Mouse (Mus musculus) midbrain, embryonic 13.5 days (tissue): ENCODE measurements around the gene Wdr61. TPM values are rescaled to one million over a fixed set of nuclear protein-coding genes. Genes with fewer than 3 reads are reported as not detected.
A peak's percentile ranks its signal among the peaks of the same experiment; 100 is the strongest.

Experiments used
- ATAC-seq: fragments of 200-750 bp; cut with Nextera tagmentation; 2 replicates; pipeline ENCODE4 v1.8.0; 2017; ENCODE audit warnings: mild to moderate bottlenecking, moderate TSS enrichment, moderate library complexity
- H3K27ac ChIP-seq: fragments of 300-500 bp; sonication (generic); 2 replicates; pipeline ENCODE4 v1.5.1; 2015; ENCODE audit warnings: inconsistent platforms, mild to moderate bottlenecking, moderate library complexity
- H3K27me3 ChIP-seq: fragments of 300-500 bp; sonication (generic); 2 replicates; pipeline ENCODE4 v1.6.1; 2015; ENCODE audit warnings: mild to moderate bottlenecking, inconsistent platforms
- H3K36me3 ChIP-seq: fragments of 300-500 bp; sonication (generic); 2 replicates; pipeline ENCODE4 v1.6.1; 2015; ENCODE audit warnings: mild to moderate bottlenecking, inconsistent platforms
- H3K4me1 ChIP-seq: fragments of 300-500 bp; sonication (generic); replicated peaks from 2 replicates; pipeline ENCODE4 v1.6.1; 2015; ENCODE audit warnings: inconsistent platforms
- H3K4me2 ChIP-seq: fragments of 300-500 bp; sonication (generic); replicated peaks from 2 replicates; pipeline ENCODE4 v1.6.1; 2015; ENCODE audit warnings: moderate library complexity, mild to moderate bottlenecking, inconsistent platforms
- H3K4me3 ChIP-seq: fragments of 300-500 bp; sonication (generic); replicated peaks from 2 replicates; pipeline ENCODE4 v1.5.1; 2015; ENCODE audit warnings: mild to moderate bottlenecking, inconsistent platforms
- H3K9ac ChIP-seq: fragments of 300-500 bp; sonication (generic); replicated peaks from 2 replicates; pipeline ENCODE4 v1.6.1; 2015; ENCODE audit warnings: mild to moderate bottlenecking, inconsistent platforms
- H3K9me3 ChIP-seq: fragments of 300-500 bp; sonication (generic); 2 replicates; pipeline ENCODE4 v1.6.1; 2016; ENCODE audit warnings: mild to moderate bottlenecking, inconsistent platforms
- WGBS: fragments of 180-500 bp; shearing (Covaris S2); methylation state at CpG from one replicate; pipeline ENCODE4 v1.1.7; 2015; 5-methylcytosine and 5-hydroxymethylcytosine counted together
- polyA plus RNA-seq: library from polyadenylated mRNA; unstranded; fragments of >200 nt; fragmentation: Nextera tagmentation; extraction: Ambion mirVana; gene quantifications from 2 replicates; pipeline ENCODE4 v1.2.1, GENCODE M21; 2015

Gene Wdr61
- polyA plus RNA-seq: 119 and 120 TPM in 2 replicates

GRCm38 (mm10) chr9:54733921-54734638 is at the start of gene Wdr61:
Gene Wdr61 (minus strand): TSS chr9:54734519.
- peak within 1 kb of the TSS; percentile 72 for H3K9ac ChIP-seq
- ATAC-seq: peak; percentile 96
- peak within 1 kb of the TSS; percentile 81 for H3K4me2 ChIP-seq
- H3K36me3 ChIP-seq: peaks cover 9% of the 10 kb centered on the region
- WGBS: 3% methylated on average over 32 of the region's 32 CpGs
- 0 out of 2 replicates have a peak within 1 kb of the TSS, but pooled peaks have one; percentile 14 for H3K27ac ChIP-seq
- no peaks in the 10 kb centered on the region for H3K27me3 ChIP-seq
- no peaks in the 10 kb centered on the region for H3K9me3 ChIP-seq
- H3K4me3 ChIP-seq: peak within 1 kb of the TSS; percentile 70
- peaks cover 22% of the 10 kb centered on the region for H3K4me1 ChIP-seq

GRCm38 (mm10) chr9:54784003-54784402 is 49.7 kb upstream of the Wdr61 start:
- H3K4me3 ChIP-seq: no peak overlapping the region
- H3K4me1 ChIP-seq: 0 out of 2 replicates have a peak, but pooled peaks cover 7% of the 10 kb centered on the region
- no peaks in the 10 kb centered on the region for H3K9me3 ChIP-seq
- H3K27ac ChIP-seq: no peak overlapping the region
- H3K36me3 ChIP-seq: no peaks in the 10 kb centered on the region
- 47% methylated on average over 3 of the region's 3 CpGs for WGBS
- ATAC-seq: no peak
- H3K4me2 ChIP-seq: no peak overlapping the region
- no peak overlapping the region for H3K9ac ChIP-seq
- no peaks in the 10 kb centered on the region for H3K27me3 ChIP-seq

- Histone ChIP-seq H3K36me3 (no peaks in the 10 kb centered on the region), H3K9me3 (no peaks in the 10 kb centered on the region), H3K4me2 (no peak overlapping the region), H3K4me3 (no peak overlapping the region), H3K27me3 (no peaks in the 10 kb centered on the region), H3K27ac (no peak overlapping the region), H3K9ac (no peak overlapping the region), H3K4me1 (0 out of 2 replicates have a peak, but pooled peaks cover under 1% of the 10 kb centered on the region)
- WGBS: 68% methylated on average over 15 of the region's 15 CpGs
- no peak for ATAC-seq
These were observed 48.2 kb upstream of the Wdr61 start for GRCm38 (mm10) chr9:54782504-54782903.

- Histone ChIP-seq H3K4me2 (no peak overlapping the region), H3K9me3 (no peaks in the 10 kb centered on the region), H3K27ac (no peak overlapping the region), H3K27me3 (no peaks in the 10 kb centered on the region), H3K4me3 (no peak overlapping the region), H3K36me3 (no peaks in the 10 kb centered on the region), H3K9ac (no peak overlapping the region), H3K4me1 (no peaks in the 10 kb centered on the region)
- ATAC-seq: no peak
- WGBS: 83% methylated on average over 8 of the region's 8 CpGs
These were observed 45.0 kb upstream of the Wdr61 start for GRCm38 (mm10) chr9:54779280-54779679.

- Histone ChIP-seq H3K9ac (no peak overlapping the region), H3K36me3 (no peaks in the 10 kb centered on the region), H3K4me1 (no peaks in the 10 kb centered on the region), H3K9me3 (no peaks in the 10 kb centered on the region), H3K27ac (no peak overlapping the region), H3K4me3 (no peak overlapping the region), H3K4me2 (no peak overlapping the region), H3K27me3 (no peaks in the 10 kb centered on the region)
- ATAC-seq: no peak
- WGBS: 90% methylated on average over 13 of the region's 13 CpGs
These were observed 42.2 kb upstream of the Wdr61 start for GRCm38 (mm10) chr9:54776451-54776982.

GRCm38 (mm10) chr9:54770140-54770780 is 35.9 kb upstream of the Wdr61 start:
- no peak overlapping the region for H3K4me3 ChIP-seq
- no peak overlapping the region for H3K27ac ChIP-seq
- 57% methylated on average over 11 of the region's 11 CpGs for WGBS
- H3K36me3 ChIP-seq: no peaks in the 10 kb centered on the region
- peaks cover 23% of the 10 kb centered on the region for H3K4me1 ChIP-seq
- H3K27me3 ChIP-seq: peaks cover 32% of the 10 kb centered on the region
- H3K4me2 ChIP-seq: no peak overlapping the region
- no peak for ATAC-seq
- no peaks in the 10 kb centered on the region for H3K9me3 ChIP-seq
- no peak overlapping the region for H3K9ac ChIP-seq

GRCm38 (mm10) chr9:54765336-54766085 is 31.2 kb upstream of the Wdr61 start:
- Histone ChIP-seq H3K4me3 (peak overlapping the region; percentile 43), H3K27me3 (peaks cover 70% of the 10 kb centered on the region), H3K9me3 (no peaks in the 10 kb centered on the region), H3K4me1 (peaks cover 33% of the 10 kb centered on the region), H3K9ac (peak overlapping the region; percentile 46; the same call in 1 of the 2 replicates), H3K4me2 (peak overlapping the region; percentile 68), H3K36me3 (no peaks in the 10 kb centered on the region), H3K27ac (no peak overlapping the region)
- under 1% methylated on average over 41 of the region's 41 CpGs for WGBS
- ATAC-seq: peak; percentile 49; the same call in 1 of the 2 replicates

GRCm38 (mm10) chr9:54764561-54765217 is 30.4 kb upstream of the Wdr61 start, which contains the start of gene Crabp1:
Gene Crabp1 (plus strand): TSS chr9:54764748.
- H3K27ac ChIP-seq: no peak within 1 kb of the TSS
- no peaks in the 10 kb centered on the region for H3K9me3 ChIP-seq
- ATAC-seq: 0 out of 2 replicates have a peak, but pooled peaks have one; percentile 65
- WGBS: under 1% methylated on average over 43 of the region's 45 CpGs
- peak within 1 kb of the TSS; percentile 46; the same call in 1 of the 2 replicates for H3K9ac ChIP-seq
- H3K27me3 ChIP-seq: peaks cover 68% of the 10 kb centered on the region
- no peaks in the 10 kb centered on the region for H3K36me3 ChIP-seq
- peak within 1 kb of the TSS; percentile 68 for H3K4me2 ChIP-seq
- H3K4me3 ChIP-seq: peak within 1 kb of the TSS; percentile 43
- H3K4me1 ChIP-seq: peaks cover 31% of the 10 kb centered on the region

GRCm38 (mm10) chr9:54764091-54764490 is 29.8 kb upstream of the Wdr61 start:
- Histone ChIP-seq H3K27me3 (peaks cover 62% of the 10 kb centered on the region), H3K9me3 (no peaks in the 10 kb centered on the region), H3K4me1 (peaks cover 32% of the 10 kb centered on the region), H3K27ac (no peak overlapping the region), H3K36me3 (no peaks in the 10 kb centered on the region), H3K4me3 (peak overlapping the region; percentile 43), H3K4me2 (peak overlapping the region; percentile 68), H3K9ac (no peak overlapping the region)
- WGBS: 18% methylated on average over 12 of the region's 12 CpGs
- no peak for ATAC-seq

- H3K27ac ChIP-seq: no peak overlapping the region
- WGBS: 7% methylated on average over 6 of the region's 6 CpGs
- H3K36me3 ChIP-seq: no peaks in the 10 kb centered on the region
- no peak for ATAC-seq
- peaks cover 10% of the 10 kb centered on the region for H3K4me1 ChIP-seq
- H3K4me3 ChIP-seq: no peak overlapping the region
- no peak overlapping the region for H3K4me2 ChIP-seq
- no peaks in the 10 kb centered on the region for H3K9me3 ChIP-seq
- no peak overlapping the region; the same call in 1 of the 2 replicates for H3K9ac ChIP-seq
- peaks cover 32% of the 10 kb centered on the region for H3K27me3 ChIP-seq
These were observed 25.3 kb upstream of the Wdr61 start for GRCm38 (mm10) chr9:54759592-54759991.

GRCm38 (mm10) chr9:54752944-54753295 is 18.6 kb upstream of the Wdr61 start:
- Histone ChIP-seq H3K9me3 (no peaks in the 10 kb centered on the region), H3K27ac (0 out of 2 replicates have a peak overlapping the region, but pooled peaks have one; percentile 4), H3K27me3 (peaks cover 8% of the 10 kb centered on the region; the same call in 1 of the 2 replicates), H3K36me3 (no peaks in the 10 kb centered on the region), H3K4me3 (no peak overlapping the region), H3K4me2 (peak overlapping the region; percentile 2; the same call in 1 of the 2 replicates), H3K9ac (no peak overlapping the region), H3K4me1 (peaks cover 19% of the 10 kb centered on the region)
- peak; percentile 28; the same call in 1 of the 2 replicates for ATAC-seq
- WGBS: 47% methylated on average over 11 of the region's 11 CpGs
